ENCODE assay signal across 10 mouse cellular contexts in the genomic region with DNA sequence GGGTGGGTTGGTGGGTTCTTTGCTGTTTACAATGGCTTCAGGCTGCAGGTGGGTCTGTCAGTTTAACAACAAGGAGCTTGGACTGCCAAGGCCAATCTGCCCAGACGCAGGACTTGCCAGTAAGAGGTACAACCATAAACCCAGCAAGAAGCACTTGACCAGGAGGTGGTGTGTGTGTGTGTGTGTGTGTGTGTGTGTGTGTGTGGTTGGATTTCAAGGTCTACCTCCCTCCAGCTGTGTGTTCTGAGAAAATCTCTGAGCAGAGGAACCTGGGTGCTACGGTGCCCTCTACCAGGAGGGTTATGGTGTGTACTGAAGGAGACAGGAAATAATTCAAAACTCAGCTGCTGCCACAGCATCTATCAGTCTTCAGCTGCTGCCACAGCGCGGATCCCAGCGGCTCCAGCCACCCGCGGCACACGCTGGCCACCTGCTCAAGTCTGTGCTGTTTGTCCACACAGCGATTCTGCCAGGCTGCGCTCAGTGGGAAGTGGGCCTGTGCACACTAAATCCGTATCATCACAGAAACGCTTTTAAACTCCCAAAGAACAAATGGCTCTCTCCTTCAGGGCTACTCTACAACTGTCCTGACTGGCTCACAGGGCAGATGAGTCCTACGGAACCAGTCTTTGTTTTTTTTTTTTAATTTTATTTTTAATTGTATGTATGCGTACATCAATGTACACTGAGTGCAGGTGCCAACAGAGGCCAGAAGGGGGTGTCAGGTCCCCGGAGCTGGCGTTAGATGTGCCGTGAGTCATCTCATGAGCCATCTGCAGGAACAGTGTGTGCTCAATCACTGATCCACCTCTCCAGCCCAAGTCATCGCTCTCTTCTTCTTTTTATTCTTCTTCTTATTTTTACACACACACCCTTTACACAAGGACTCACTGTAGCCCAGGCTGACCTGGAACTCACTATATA. TPM values are rescaled to one million over a fixed set of nuclear protein-coding genes. Genes with fewer than 3 reads are reported as not detected.
DNase-seq lines count a peak whose midpoint lies in the region; ATAC-seq and TF ChIP-seq lines count a peak whose summit lies in the region.
"Had no signal": no experiment of that assay in that cellular context is flagged by ENCODE, and none has a peak within 500 bp of the region (broad histone marks: within the 10 kb centered on the region; RNA-seq: fewer than 3 reads in every experiment).

No protein-coding gene starts in this region.

- no peak overlapping the region for H3K9ac ChIP-seq in liver, postnatal 0 days (replicated peaks)
- no peak overlapping the region for H3K9ac ChIP-seq in liver, embryonic 11.5 days (ENCODE audit: low read depth, low read length)

- no peaks in the 10 kb centered on the region for H3K4me1 ChIP-seq in liver, postnatal 0 days (ENCODE audit: insufficient read depth)
- H3K4me1 ChIP-seq in liver, embryonic 11.5 days (replicated peaks; ENCODE audit: control insufficient read depth, insufficient read depth, low read length), result no peaks in the 10 kb centered on the region
- no peaks in the 10 kb centered on the region for H3K4me1 ChIP-seq in embryonic fibroblast, embryonic 13.5 days (ENCODE audit: control insufficient read depth, insufficient read depth, low read length)

- peak; percentile 41 for TF ChIP-seq CTCF in liver, postnatal 0 days (IDR thresholded peaks at IDR 0.05; ENCODE audit: low read depth)
- peak; percentile 11; the same call in 1 of the 2 replicates for TF ChIP-seq CTCF in embryonic fibroblast, embryonic 13.5 days (IDR thresholded peaks at IDR 0.05; ENCODE audit: borderline replicate concordance, insufficient read depth, low read length)

- no peak overlapping the region for H3K4me2 ChIP-seq in liver, postnatal 0 days (ENCODE audit: low read depth, low read length)
- no peak overlapping the region for H3K4me2 ChIP-seq in liver, embryonic 11.5 days

- no peak overlapping the region for H3K27ac ChIP-seq in liver, postnatal 0 days (ENCODE audit: low read depth)
- no peak overlapping the region for H3K27ac ChIP-seq in liver, embryonic 11.5 days (ENCODE audit: low read depth, low read length)
- H3K27ac ChIP-seq in embryonic fibroblast, embryonic 13.5 days (ENCODE audit: insufficient read depth, low read length), result no peak overlapping the region

- 85% methylated on average over 18 of the region's 18 CpGs for whole genome bisulfite sequencing in liver, postnatal 0 days (ENCODE audit: insufficient replicate concordance)
- 90% methylated on average over 18 of the region's 18 CpGs for WGBS in liver, embryonic 11.5 days

- no peak for TF ChIP-seq POLR2A in embryonic fibroblast, embryonic 13.5 days (IDR thresholded peaks at IDR 0.05; ENCODE audit: low read depth, low read length)

- H3K36me3 ChIP-seq in liver, postnatal 0 days (replicated peaks; ENCODE audit: insufficient read depth, low read length), result peaks cover 58% of the 10 kb centered on the region
- peaks cover 29% of the 10 kb centered on the region for H3K36me3 ChIP-seq in liver, embryonic 11.5 days (ENCODE audit: control insufficient read depth, insufficient read depth, low read length)

- no peaks in the 10 kb centered on the region for H3K9me3 ChIP-seq in liver, postnatal 0 days (ENCODE audit: low read length)
- H3K9me3 ChIP-seq in liver, embryonic 11.5 days (ENCODE audit: control insufficient read depth, low read length), result no peaks in the 10 kb centered on the region

- peak; percentile 46 for DNase-seq in adrenal gland, adult 2 months
- DNase-seq in adrenal gland, postnatal 4 days (ENCODE audit: low spot score in 2 of 2), result no peak
- no peak for DNase-seq in liver, postnatal 0 days
- DNase-seq in liver, embryonic 11.5 days (ENCODE audit: low spot score), result no peak
- DNase-seq in adrenal gland, postnatal 25 days, result peak; percentile 44
- no peak for DNase-seq in embryo, embryonic 10.5 days (ENCODE audit: low spot score)
- no peak for DNase-seq in layer of hippocampus, postnatal 25 days (ENCODE audit: extremely low spot score in 1 of 2, low spot score in 1 of 2)
- DNase-seq: right cerebral cortex, postnatal 25 days had no signal

- no peaks in the 10 kb centered on the region for H3K27me3 ChIP-seq in liver, postnatal 0 days (ENCODE audit: insufficient read depth, low read length)
- H3K27me3 ChIP-seq in liver, embryonic 11.5 days (replicated peaks; ENCODE audit: control insufficient read depth, insufficient read depth, low read length), result no peaks in the 10 kb centered on the region

- TF ChIP-seq EP300 in liver, postnatal 0 days (IDR thresholded peaks at IDR 0.05; ENCODE audit: low read depth), result no peak

- ATAC-seq in liver, postnatal 0 days, result no peak
- ATAC-seq in liver, embryonic 11.5 days (replicated peaks; ENCODE audit: low FRiP score), result no peak
- ATAC-seq: inflammation-experienced regulatory T-cells, adult 6 months had no signal

- H3K4me3 ChIP-seq in liver, postnatal 0 days (ENCODE audit: low read depth, low read length), result no peak overlapping the region
- H3K4me3 ChIP-seq in liver, embryonic 11.5 days (ENCODE audit: low read depth, low read length), result no peak overlapping the region
- H3K4me3 ChIP-seq in embryonic fibroblast, embryonic 13.5 days (ENCODE audit: insufficient read depth, low read length), result no peak overlapping the region

RNA-seq across cellular contexts. Expression of gene Ankrd13a, which starts 9.4 kb away (rescaled TPM):
- total RNA-seq in adrenal gland, adult 2 months (2021), result 10 to 100 TPM; 78.4 to 92.4 TPM
- 51.1 and 51.8 TPM in 2 replicates for polyA plus RNA-seq in adrenal gland, adult 2 months (2012; rRNA removed)
- total RNA-seq in adrenal gland, postnatal 4 days (2021), result 100 to 1,000 TPM; 105 to 111 TPM
- 26.7 TPM in 2 replicates for polyA plus RNA-seq in liver, postnatal 0 days (2015; fragmentation: Nextera tagmentation; extraction: Ambion mirVana)
- polyA plus RNA-seq in liver, embryonic 11.5 days (2014; fragmentation: Nextera tagmentation; extraction: Ambion mirVana), result 81.2 and 96.5 TPM in 2 replicates
- 74.6 and 93.8 TPM in 2 replicates for total RNA-seq in adrenal gland, postnatal 25 days (2021)
- polyA plus RNA-seq in embryonic fibroblast, embryonic 13.5 days (2011; ENCODE audit: insufficient read length, low read depth, missing spikeins), result 85.8 and 104 TPM in 2 replicates
- total RNA-seq in layer of hippocampus, postnatal 25 days (2021), result 10 to 100 TPM; 41.1 to 43.1 TPM

RNA-seq across cellular contexts. Expression of gene Git2, which starts 10.2 kb away (rescaled TPM):
- total RNA-seq in adrenal gland, adult 2 months (2021), result 10 to 100 TPM; 35.5 to 40.9 TPM
- polyA plus RNA-seq in adrenal gland, adult 2 months (2012; rRNA removed), result 37.7 and 40.5 TPM in 2 replicates
- 10 to 100 TPM; 56.2 to 59.5 TPM for total RNA-seq in adrenal gland, postnatal 4 days (2021)
- 10.5 and 11.1 TPM in 2 replicates for polyA plus RNA-seq in liver, postnatal 0 days (2015; fragmentation: Nextera tagmentation; extraction: Ambion mirVana)
- polyA plus RNA-seq in liver, embryonic 11.5 days (2014; fragmentation: Nextera tagmentation; extraction: Ambion mirVana), result 37.5 and 46.1 TPM in 2 replicates
- 50.4 and 52.3 TPM in 2 replicates for total RNA-seq in adrenal gland, postnatal 25 days (2021)
- 50.0 and 58.0 TPM in 2 replicates for polyA plus RNA-seq in embryonic fibroblast, embryonic 13.5 days (2011; ENCODE audit: insufficient read length, low read depth, missing spikeins)
- 10 to 100 TPM; 35.9 to 47.2 TPM for total RNA-seq in layer of hippocampus, postnatal 25 days (2021)

RNA-seq across cellular contexts. Expression of gene Tchp, which starts 57.5 kb away (rescaled TPM):
- total RNA-seq in adrenal gland, adult 2 months (2021), result 1 to 10 TPM; 5.5 to 7.6 TPM
- 13.8 and 14.2 TPM in 2 replicates for polyA plus RNA-seq in adrenal gland, adult 2 months (2012; rRNA removed)
- total RNA-seq in adrenal gland, postnatal 4 days (2021), result 10 to 100 TPM; 16.3 to 16.9 TPM
- 1.9 and 2.4 TPM in 2 replicates for polyA plus RNA-seq in liver, postnatal 0 days (2015; fragmentation: Nextera tagmentation; extraction: Ambion mirVana)
- 7.9 and 11.4 TPM in 2 replicates for polyA plus RNA-seq in liver, embryonic 11.5 days (2014; fragmentation: Nextera tagmentation; extraction: Ambion mirVana)
- total RNA-seq in adrenal gland, postnatal 25 days (2021), result 13.5 and 14.6 TPM in 2 replicates
- 6.8 and 7.8 TPM in 2 replicates for polyA plus RNA-seq in embryonic fibroblast, embryonic 13.5 days (2011; ENCODE audit: insufficient read length, low read depth, missing spikeins)
- 10 to 100 TPM in 1 of 2 experiments, 1 to 10 TPM in 1; 9.3 to 14.4 TPM for total RNA-seq in layer of hippocampus, postnatal 25 days (2021)

RNA-seq across cellular contexts. Expression of gene 1500011B03Rik, which starts 58.2 kb away (rescaled TPM):
- total RNA-seq in adrenal gland, adult 2 months (2021), result 10 to 100 TPM; 23.1 to 36.6 TPM
- polyA plus RNA-seq in adrenal gland, adult 2 months (2012; rRNA removed), result 29.7 and 30.6 TPM in 2 replicates
- total RNA-seq in adrenal gland, postnatal 4 days (2021), result 10 to 100 TPM; 88.4 to 91.9 TPM
- 31.2 and 32.5 TPM in 2 replicates for polyA plus RNA-seq in liver, postnatal 0 days (2015; fragmentation: Nextera tagmentation; extraction: Ambion mirVana)
- polyA plus RNA-seq in liver, embryonic 11.5 days (2014; fragmentation: Nextera tagmentation; extraction: Ambion mirVana), result 70.3 and 75.6 TPM in 2 replicates
- 35.7 and 47.5 TPM in 2 replicates for total RNA-seq in adrenal gland, postnatal 25 days (2021)
- 24.2 and 31.2 TPM in 2 replicates for polyA plus RNA-seq in embryonic fibroblast, embryonic 13.5 days (2011; ENCODE audit: insufficient read length, low read depth, missing spikeins)
- 100 to 1,000 TPM; 162 to 172 TPM for total RNA-seq in layer of hippocampus, postnatal 25 days (2021)

Comparison
In these comparisons a context has a peak if more than half of its experiments do, and no peak if none do; other contexts are left out.
1. DNase-seq: peak in adrenal gland, adult 2 months (single experiment) and adrenal gland, postnatal 25 days (single experiment); none in adrenal gland, postnatal 4 days (0 of 2), liver, postnatal 0 days (single experiment), liver, embryonic 11.5 days (single experiment), embryo, embryonic 10.5 days (single experiment) and layer of hippocampus, postnatal 25 days (0 of 2).